Mouse (Mus musculus) G1E (cell line): ENCODE data around the gene Sbk3.

Experiments
- CTCF ChIP-seq: IDR thresholded peaks from 2 replicates; pipeline ENCODE4 v1.5.1; 2012; ENCODE audit warnings: low read depth, low read length, inconsistent platforms, mixed read lengths
- TAL1 ChIP-seq: conservative IDR thresholded peaks from 2 replicates; pipeline ENCODE4 v1.6.1; 2012; ENCODE audit warnings: low read depth, low read length, inconsistent platforms, mixed read lengths

GRCm38 (mm10) chr7:4993999-4994788 lies 23.2 kb upstream of the Sbk3 start:
- TF ChIP-seq CTCF (no peak), TAL1 (no peak)
